Mouse (Mus musculus) ES-E14 (cell line): ENCODE results near the gene Nphp1.

Experiments
- CHD2 ChIP-seq: IDR thresholded peaks from 2 replicates; pipeline ENCODE4 v1.6.1; 2014; ENCODE audit warnings: mild to moderate bottlenecking, low read depth, low read length, inconsistent platforms
- HCFC1 ChIP-seq: IDR thresholded peaks from 2 replicates; pipeline ENCODE4 v1.6.1; 2012; ENCODE audit warnings: low read length, inconsistent platforms, borderline replicate concordance; ENCODE audit not compliant: insufficient read depth
- MAFK ChIP-seq: IDR thresholded peaks from 2 replicates; pipeline ENCODE4 v1.6.1; 2014; ENCODE audit warnings: mild to moderate bottlenecking, low read depth, low read length, inconsistent platforms; ENCODE audit not compliant: insufficient read depth
- ZC3H11A ChIP-seq: IDR thresholded peaks from 2 replicates; pipeline ENCODE4 v1.6.1; 2012; ENCODE audit warnings: low read depth, mild to moderate bottlenecking, inconsistent platforms, low read length, borderline replicate concordance
- ZNF384 ChIP-seq: IDR thresholded peaks from 2 replicates; pipeline ENCODE4 v1.6.1; 2012; ENCODE audit warnings: low read depth, low read length, inconsistent platforms

GRCm38 (mm10) chr2:127832833-127833190, 44.1 kb upstream of the Nphp1 start:
- TF ChIP-seq ZNF384 (no peak), ZC3H11A (no peak), CHD2 (no peak), HCFC1 (no peak), MAFK (no peak)
